Mouse (Mus musculus): Measurements from ENCODE around the gene Abraxas2.

DNA sequence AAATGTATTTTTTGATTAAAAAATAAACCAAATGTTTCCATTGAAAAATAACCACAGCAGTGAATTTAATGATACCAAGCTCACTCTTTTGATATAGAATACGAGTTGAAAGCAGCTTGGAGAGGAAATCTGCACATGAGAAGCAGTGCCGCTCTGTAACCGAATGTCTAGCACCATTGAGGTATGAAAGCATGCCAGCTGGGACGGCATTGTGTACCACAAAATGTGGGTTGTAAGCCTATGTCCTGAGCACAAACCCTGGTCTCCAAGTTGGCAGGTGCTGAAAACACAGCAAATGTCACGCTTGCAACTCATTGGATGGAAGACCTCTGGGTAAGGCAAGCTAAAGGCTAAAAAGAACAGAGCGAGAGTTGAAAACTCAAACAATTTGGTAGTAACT lies 42.0 kb upstream of the Abraxas2 start:
- TF ChIP-seq POLR2A (IDR thresholded peaks at IDR 0.05; ENCODE audit: extremely low read depth, insufficient read depth, low read length), result no peak
- TF ChIP-seq CTCF (IDR thresholded peaks at IDR 0.05; ENCODE audit: extremely low read depth, insufficient read depth, low read length), result no peak
